Mouse (Mus musculus): ENCODE data around the gene Atg7. TPM values are rescaled to one million over a fixed set of nuclear protein-coding genes. Genes with fewer than 3 reads are reported as not detected.

The Atg7 gene
- polyA plus RNA-seq, 1 experiment from 2014 or later: 14.0 TPM

DNA sequence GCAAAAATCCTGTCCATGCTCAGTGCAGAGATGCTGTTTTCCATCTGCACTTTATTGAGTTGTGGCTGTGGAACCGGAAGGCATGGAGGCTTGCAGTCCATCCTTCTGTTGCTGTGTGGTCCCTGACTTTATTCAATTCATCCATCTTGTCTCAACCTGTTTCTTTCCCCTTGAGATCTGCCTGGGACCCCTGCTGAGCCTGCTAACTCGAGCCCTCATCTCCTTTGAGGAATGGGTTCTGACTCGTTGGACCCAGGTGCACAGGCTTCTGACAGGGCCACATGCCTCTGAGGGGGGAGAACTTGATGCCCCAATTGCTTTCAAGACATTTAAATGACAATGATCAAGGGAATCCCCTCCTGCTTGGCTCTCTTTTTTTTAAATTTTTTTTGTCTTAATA is 143.6 kb downstream of the Atg7 start:
- no peak for DNase-seq (ENCODE audit: low spot score)

DNA sequence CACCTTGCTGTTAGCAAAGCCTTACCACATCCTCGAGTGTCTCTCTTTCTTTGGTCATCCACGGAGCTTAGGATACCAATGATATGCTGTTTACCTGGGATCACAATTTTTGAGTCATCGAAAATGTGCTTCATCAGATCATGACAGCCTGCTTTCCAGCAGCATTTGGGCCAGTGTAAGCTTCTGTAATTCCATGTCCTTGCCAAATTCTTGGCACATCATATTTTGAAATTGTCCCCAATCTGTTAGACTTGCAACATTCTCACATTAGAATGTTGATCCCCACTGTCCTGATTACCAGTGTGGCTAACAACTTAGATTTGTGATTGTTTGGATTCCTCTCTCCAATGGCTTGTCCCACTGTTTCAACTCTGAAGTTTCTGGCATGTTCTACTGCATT is 144.7 kb downstream of the Atg7 start:
- peaks cover 1% of the 10 kb centered on the region; the same call in 1 of the 2 replicates for H3K4me1 ChIP-seq (replicated peaks; ENCODE audit: control insufficient read depth, insufficient read depth)
- DNase-seq (ENCODE audit: low spot score): no peak
- no peaks in the 10 kb centered on the region for H3K9me3 ChIP-seq (ENCODE audit: control insufficient read depth, low read length)
- 54% methylated on average over 3 of the region's 3 CpGs for WGBS
- no peak for ATAC-seq (ENCODE audit: low FRiP score, low TSS enrichment)
- no peak overlapping the region for H3K4me3 ChIP-seq (ENCODE audit: low read depth, low read length)
- TF ChIP-seq EP300 (optimal IDR thresholded peaks at IDR 0.05) (no peak), CTCF (IDR thresholded peaks at IDR 0.05; ENCODE audit: low read depth) (no peak)
- H3K27ac ChIP-seq (replicated peaks): no peak overlapping the region
- H3K4me2 ChIP-seq (replicated peaks; ENCODE audit: low read depth): no peak overlapping the region
- H3K27me3 ChIP-seq (ENCODE audit: control insufficient read depth, insufficient read depth, low read length): no peaks in the 10 kb centered on the region
- no peaks in the 10 kb centered on the region for H3K36me3 ChIP-seq (ENCODE audit: control insufficient read depth, insufficient read depth, low read length)
- no peak overlapping the region for H3K9ac ChIP-seq (ENCODE audit: low read length)

More for the DNA sequence above, 143.6 kb downstream of the Atg7 start:
- no peak for ATAC-seq (ENCODE audit: low FRiP score, low TSS enrichment)
- WGBS: 56% methylated on average over 3 of the region's 3 CpGs
- Histone ChIP-seq H3K9ac (ENCODE audit: low read length) (no peak overlapping the region), H3K36me3 (ENCODE audit: control insufficient read depth, insufficient read depth, low read length) (no peaks in the 10 kb centered on the region), H3K4me1 (replicated peaks; ENCODE audit: control insufficient read depth, insufficient read depth) (peaks cover 4% of the 10 kb centered on the region; the same call in 1 of the 2 replicates), H3K27ac (replicated peaks) (no peak overlapping the region), H3K4me2 (replicated peaks; ENCODE audit: low read depth) (no peak overlapping the region), H3K9me3 (ENCODE audit: control insufficient read depth, low read length) (no peaks in the 10 kb centered on the region), H3K27me3 (ENCODE audit: control insufficient read depth, insufficient read depth, low read length) (no peaks in the 10 kb centered on the region), H3K4me3 (ENCODE audit: low read depth, low read length) (no peak overlapping the region)
- TF ChIP-seq CTCF (IDR thresholded peaks at IDR 0.05; ENCODE audit: low read depth) (no peak), EP300 (optimal IDR thresholded peaks at IDR 0.05) (no peak)

DNA sequence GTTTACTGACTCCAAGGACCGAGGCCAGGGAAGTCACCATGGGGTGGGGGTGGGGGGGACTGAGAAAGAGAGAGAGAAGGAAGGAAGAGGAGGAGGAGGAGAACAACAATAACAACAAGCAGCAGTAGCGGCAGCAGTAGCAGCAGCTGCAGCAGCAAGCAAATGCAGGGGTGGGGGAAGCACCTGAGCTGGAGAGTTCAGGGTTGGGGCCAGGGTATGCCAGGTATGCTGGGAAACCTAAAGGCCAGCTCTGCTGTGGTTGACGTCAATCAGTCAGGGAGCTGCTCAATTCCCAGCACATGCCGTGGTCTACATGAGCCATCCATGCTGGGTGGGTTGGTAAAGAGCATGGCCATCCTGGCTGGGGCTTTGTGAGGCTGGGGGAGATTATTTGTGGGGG is 145.8 kb downstream of the Atg7 start:
- Histone ChIP-seq H3K27ac (replicated peaks) (no peak overlapping the region), H3K27me3 (ENCODE audit: control insufficient read depth, insufficient read depth, low read length) (no peaks in the 10 kb centered on the region), H3K4me2 (replicated peaks; ENCODE audit: low read depth) (no peak overlapping the region), H3K9me3 (ENCODE audit: control insufficient read depth, low read length) (no peaks in the 10 kb centered on the region), H3K9ac (ENCODE audit: low read length) (no peak overlapping the region), H3K4me3 (ENCODE audit: low read depth, low read length) (no peak overlapping the region), H3K36me3 (ENCODE audit: control insufficient read depth, insufficient read depth, low read length) (no peaks in the 10 kb centered on the region), H3K4me1 (replicated peaks; ENCODE audit: control insufficient read depth, insufficient read depth) (no peaks in the 10 kb centered on the region)
- TF ChIP-seq EP300 (optimal IDR thresholded peaks at IDR 0.05) (no peak), CTCF (IDR thresholded peaks at IDR 0.05; ENCODE audit: low read depth) (no peak)
- 82% methylated on average over 4 of the region's 4 CpGs for WGBS
- DNase-seq (ENCODE audit: low spot score): no peak
- no peak for ATAC-seq (ENCODE audit: low FRiP score, low TSS enrichment)

DNA sequence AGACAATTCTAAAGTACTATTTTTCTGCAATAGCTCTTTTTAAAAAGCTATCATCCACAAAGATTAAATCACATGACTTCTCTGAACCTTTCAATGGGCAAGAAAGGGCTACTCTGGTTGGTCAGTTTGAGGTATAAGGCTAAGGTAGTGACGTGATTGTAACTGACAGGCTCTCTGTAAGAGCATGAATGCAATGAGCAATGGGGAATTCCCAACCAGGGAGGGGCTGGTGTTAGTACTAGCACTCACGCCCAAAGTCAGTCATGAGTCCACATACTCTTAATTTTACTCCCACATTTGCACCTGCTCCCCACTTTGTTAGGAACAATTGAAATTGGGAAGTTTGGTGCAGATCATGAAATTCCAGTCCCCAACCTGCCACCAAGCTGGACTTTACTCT is 147.2 kb downstream of the Atg7 start:
- H3K4me3 ChIP-seq (ENCODE audit: low read depth, low read length): no peak overlapping the region
- ATAC-seq (ENCODE audit: low FRiP score, low TSS enrichment) (no peak), DNase-seq (ENCODE audit: low spot score) (no peak)
- no peak overlapping the region for H3K27ac ChIP-seq (replicated peaks)
- TF ChIP-seq CTCF (IDR thresholded peaks at IDR 0.05; ENCODE audit: low read depth): no peak
- no peak for TF ChIP-seq EP300 (optimal IDR thresholded peaks at IDR 0.05)
- no peaks in the 10 kb centered on the region for H3K4me1 ChIP-seq (replicated peaks; ENCODE audit: control insufficient read depth, insufficient read depth)
- 60% methylated on average over 2 of the region's 2 CpGs for WGBS
- H3K4me2 ChIP-seq (replicated peaks; ENCODE audit: low read depth): no peak overlapping the region
- H3K9ac ChIP-seq (ENCODE audit: low read length): no peak overlapping the region
- no peaks in the 10 kb centered on the region for H3K27me3 ChIP-seq (ENCODE audit: control insufficient read depth, insufficient read depth, low read length)
- H3K36me3 ChIP-seq (ENCODE audit: control insufficient read depth, insufficient read depth, low read length): no peaks in the 10 kb centered on the region
- H3K9me3 ChIP-seq (ENCODE audit: control insufficient read depth, low read length): no peaks in the 10 kb centered on the region

DNA sequence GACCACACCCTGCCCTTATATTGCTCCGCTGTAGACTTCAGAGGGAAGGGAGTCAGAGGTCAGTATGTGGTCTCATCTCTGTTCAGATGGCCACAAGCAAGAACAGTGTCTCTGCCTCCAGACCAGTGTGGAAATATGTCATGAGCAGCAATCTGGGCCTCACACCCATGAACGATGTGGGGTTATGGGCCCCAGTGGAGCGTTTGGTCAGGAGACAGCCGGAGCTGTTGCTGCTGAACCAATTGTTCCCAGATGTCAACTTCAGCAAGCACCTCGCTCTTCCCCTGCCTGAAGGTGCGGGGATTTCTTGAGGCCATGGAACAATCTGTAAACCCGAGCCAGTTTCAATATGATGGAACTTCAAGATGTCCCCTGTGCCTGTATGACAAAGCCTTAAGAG is 148.0 kb downstream of the Atg7 start:
- WGBS: 87% methylated on average over 7 of the region's 7 CpGs
- H3K4me1 ChIP-seq (replicated peaks; ENCODE audit: control insufficient read depth, insufficient read depth): no peaks in the 10 kb centered on the region
- DNase-seq (ENCODE audit: low spot score) (no peak), ATAC-seq (ENCODE audit: low FRiP score, low TSS enrichment) (no peak)
- no peak overlapping the region for H3K9ac ChIP-seq (ENCODE audit: low read length)
- no peak overlapping the region for H3K27ac ChIP-seq (replicated peaks)
- H3K4me3 ChIP-seq (ENCODE audit: low read depth, low read length): no peak overlapping the region
- TF ChIP-seq CTCF (IDR thresholded peaks at IDR 0.05; ENCODE audit: low read depth) (no peak), EP300 (optimal IDR thresholded peaks at IDR 0.05) (no peak)
- H3K9me3 ChIP-seq (ENCODE audit: control insufficient read depth, low read length): no peaks in the 10 kb centered on the region
- H3K4me2 ChIP-seq (replicated peaks; ENCODE audit: low read depth): no peak overlapping the region
- no peaks in the 10 kb centered on the region for H3K36me3 ChIP-seq (ENCODE audit: control insufficient read depth, insufficient read depth, low read length)
- H3K27me3 ChIP-seq (ENCODE audit: control insufficient read depth, insufficient read depth, low read length): no peaks in the 10 kb centered on the region

DNA sequence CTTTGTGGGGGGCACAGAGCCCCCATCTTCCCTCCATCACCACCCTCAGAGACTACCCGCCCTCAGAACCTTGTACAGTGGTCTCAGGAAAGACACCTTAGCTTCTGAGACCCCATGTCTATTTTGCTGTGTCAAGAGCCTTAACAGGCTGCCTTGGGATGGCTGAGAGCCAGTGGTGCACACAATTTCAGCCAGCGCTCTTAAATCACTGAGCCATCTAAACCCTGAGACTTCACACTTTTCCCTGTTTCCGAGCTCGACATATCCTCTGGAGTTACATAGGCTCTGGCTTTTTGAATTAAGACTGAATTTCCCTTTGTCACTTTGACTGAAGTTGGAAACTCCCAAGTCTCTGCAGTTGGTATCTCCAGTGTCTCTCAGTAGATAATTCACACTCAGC is 148.9 kb downstream of the Atg7 start:
- Histone ChIP-seq H3K36me3 (ENCODE audit: control insufficient read depth, insufficient read depth, low read length) (no peaks in the 10 kb centered on the region), H3K4me3 (ENCODE audit: low read depth, low read length) (no peak overlapping the region), H3K9me3 (ENCODE audit: control insufficient read depth, low read length) (no peaks in the 10 kb centered on the region), H3K4me2 (replicated peaks; ENCODE audit: low read depth) (no peak overlapping the region), H3K27ac (replicated peaks) (no peak overlapping the region), H3K27me3 (ENCODE audit: control insufficient read depth, insufficient read depth, low read length) (no peaks in the 10 kb centered on the region), H3K4me1 (replicated peaks; ENCODE audit: control insufficient read depth, insufficient read depth) (no peaks in the 10 kb centered on the region), H3K9ac (ENCODE audit: low read length) (no peak overlapping the region)
- TF ChIP-seq EP300 (optimal IDR thresholded peaks at IDR 0.05): no peak
- TF ChIP-seq CTCF (IDR thresholded peaks at IDR 0.05; ENCODE audit: low read depth): no peak
- WGBS: 87% methylated on average over 4 of the region's 4 CpGs
- DNase-seq (ENCODE audit: low spot score) (no peak), ATAC-seq (ENCODE audit: low FRiP score, low TSS enrichment) (no peak)

All from stomach, postnatal 0 days (tissue).